Mouse (Mus musculus): Measurements from ENCODE around the gene Kifc5b. TPM values are rescaled to one million over a fixed set of nuclear protein-coding genes. Genes with fewer than 3 reads are reported as not detected.

The Kifc5b gene
- polyA plus RNA-seq, 1 experiment from 2014 or later: 2.3 TPM

DNA sequence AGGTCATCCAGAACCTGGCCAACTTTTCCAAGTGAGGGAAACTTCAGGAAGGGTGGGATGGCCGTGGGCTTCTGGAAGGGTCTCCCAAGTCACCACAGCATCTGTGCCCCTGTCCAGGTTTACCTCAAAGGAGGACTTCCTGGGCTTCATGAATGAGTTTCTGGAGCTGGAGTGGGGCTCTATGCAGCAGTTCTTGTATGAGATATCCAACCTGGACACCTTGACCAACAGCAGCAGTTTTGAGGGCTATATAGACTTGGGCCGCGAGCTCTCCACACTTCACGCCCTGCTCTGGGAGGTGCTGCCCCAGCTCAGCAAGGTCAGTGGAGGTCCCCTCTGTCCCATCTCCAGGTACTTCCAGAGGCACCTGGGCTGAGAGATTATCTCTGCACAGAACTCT is 42.9 kb downstream of the Kifc5b start:
- Histone ChIP-seq H3K9ac (replicated peaks) (no peak overlapping the region), H3K9me3 (replicated peaks) (no peaks in the 10 kb centered on the region), H3K27me3 (replicated peaks) (no peaks in the 10 kb centered on the region), H3K4me2 (no peak overlapping the region), H3K4me3 (replicated peaks) (no peak overlapping the region), H3K4me1 (0 out of 2 replicates have a peak, but pooled peaks cover under 1% of the 10 kb centered on the region), H3K36me3 (peaks cover 97% of the 10 kb centered on the region), H3K27ac (replicated peaks) (no peak overlapping the region)
- no peak for ATAC-seq (ENCODE audit: low FRiP score)
- WGBS: 99% methylated on average over 4 of the region's 4 CpGs

DNA sequence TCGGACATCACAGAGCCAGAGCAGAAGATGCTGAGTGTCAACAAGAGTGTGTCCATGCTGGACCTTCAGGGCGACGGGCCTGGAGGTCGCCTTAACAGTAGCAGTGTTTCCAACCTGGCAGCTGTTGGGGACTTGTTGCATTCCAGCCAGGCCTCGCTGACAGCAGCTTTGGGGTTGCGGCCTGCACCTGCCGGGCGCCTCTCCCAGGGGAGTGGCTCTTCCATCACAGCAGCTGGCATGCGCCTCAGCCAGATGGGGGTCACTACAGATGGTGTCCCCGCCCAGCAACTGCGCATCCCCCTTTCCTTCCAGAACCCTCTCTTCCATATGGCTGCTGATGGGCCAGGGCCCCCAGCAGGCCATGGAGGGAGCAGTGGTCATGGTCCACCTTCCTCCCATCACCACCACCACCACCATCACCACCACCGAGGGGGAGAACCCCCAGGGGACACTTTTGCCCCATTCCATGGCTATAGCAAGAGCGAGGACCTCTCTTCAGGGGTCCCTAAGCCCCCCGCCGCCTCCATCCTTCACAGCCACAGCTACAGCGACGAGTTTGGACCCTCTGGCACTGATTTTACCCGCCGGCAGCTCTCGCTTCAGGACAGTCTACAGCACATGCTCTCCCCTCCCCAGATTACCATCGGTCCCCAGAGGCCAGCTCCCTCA is 44.8 kb downstream of the Kifc5b start:
- Histone ChIP-seq H3K27ac (replicated peaks) (no peak overlapping the region), H3K9me3 (replicated peaks) (no peaks in the 10 kb centered on the region), H3K4me1 (no peaks in the 10 kb centered on the region), H3K4me2 (no peak overlapping the region), H3K4me3 (replicated peaks) (no peak overlapping the region), H3K27me3 (replicated peaks) (no peaks in the 10 kb centered on the region), H3K36me3 (peaks cover 97% of the 10 kb centered on the region), H3K9ac (replicated peaks) (no peak overlapping the region)
- 90% methylated on average over 21 of the region's 21 CpGs for WGBS
- no peak for ATAC-seq (ENCODE audit: low FRiP score)

DNA sequence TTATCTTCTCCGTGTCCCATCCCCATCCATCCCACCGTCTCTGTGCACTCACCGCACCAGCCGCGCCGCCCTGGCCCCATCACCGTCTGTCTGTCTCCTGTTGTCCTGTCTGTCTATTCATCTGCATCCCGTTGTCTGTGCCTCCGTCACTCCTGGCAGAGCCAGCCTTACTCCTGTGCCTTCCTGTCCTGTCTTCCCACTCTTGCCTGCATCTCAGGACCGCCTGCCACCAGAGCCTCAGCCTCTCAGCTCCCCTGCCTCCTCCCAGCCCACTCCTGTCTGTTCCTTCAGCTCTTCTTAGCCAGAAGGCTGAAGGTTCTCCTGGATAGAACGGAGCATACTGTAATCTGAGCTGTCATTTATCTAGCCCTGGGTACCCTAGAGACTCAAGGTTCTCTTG is 50.1 kb downstream of the Kifc5b start:
- Histone ChIP-seq H3K9me3 (replicated peaks) (no peaks in the 10 kb centered on the region), H3K4me3 (replicated peaks) (no peak overlapping the region), H3K27ac (replicated peaks) (no peak overlapping the region), H3K9ac (replicated peaks) (no peak overlapping the region), H3K36me3 (peaks cover 72% of the 10 kb centered on the region), H3K4me2 (no peak overlapping the region), H3K4me1 (peaks cover 13% of the 10 kb centered on the region), H3K27me3 (replicated peaks) (no peaks in the 10 kb centered on the region)
- 93% methylated on average over 11 of the region's 11 CpGs for WGBS
- no peak for ATAC-seq (ENCODE audit: low FRiP score)

DNA sequence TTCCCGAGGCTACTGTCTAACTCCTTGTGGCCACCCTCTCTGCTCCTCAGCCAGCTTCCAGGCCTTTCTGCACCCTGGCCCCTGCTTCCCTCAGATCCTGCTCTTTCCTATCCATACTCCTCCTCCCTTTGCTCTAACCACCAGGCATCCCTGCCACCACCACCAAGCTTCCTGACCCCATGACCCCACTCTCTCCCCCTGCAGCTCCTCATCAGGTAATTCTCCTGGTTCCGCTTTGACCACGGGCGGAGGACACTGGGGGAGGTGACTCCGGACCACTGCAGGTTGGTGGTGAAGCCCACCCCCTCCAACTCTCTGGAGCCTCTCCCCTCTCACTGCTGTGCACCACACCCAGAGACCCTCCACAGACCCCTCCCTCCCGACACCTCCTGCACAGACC is 50.6 kb downstream of the Kifc5b start:
- Histone ChIP-seq H3K36me3 (peaks cover 67% of the 10 kb centered on the region), H3K4me3 (replicated peaks) (no peak overlapping the region), H3K9me3 (replicated peaks) (no peaks in the 10 kb centered on the region), H3K9ac (replicated peaks) (no peak overlapping the region), H3K4me1 (peaks cover 18% of the 10 kb centered on the region), H3K4me2 (no peak overlapping the region), H3K27me3 (replicated peaks) (no peaks in the 10 kb centered on the region), H3K27ac (replicated peaks) (no peak overlapping the region)
- WGBS: 93% methylated on average over 6 of the region's 6 CpGs
- ATAC-seq (ENCODE audit: low FRiP score): no peak

DNA sequence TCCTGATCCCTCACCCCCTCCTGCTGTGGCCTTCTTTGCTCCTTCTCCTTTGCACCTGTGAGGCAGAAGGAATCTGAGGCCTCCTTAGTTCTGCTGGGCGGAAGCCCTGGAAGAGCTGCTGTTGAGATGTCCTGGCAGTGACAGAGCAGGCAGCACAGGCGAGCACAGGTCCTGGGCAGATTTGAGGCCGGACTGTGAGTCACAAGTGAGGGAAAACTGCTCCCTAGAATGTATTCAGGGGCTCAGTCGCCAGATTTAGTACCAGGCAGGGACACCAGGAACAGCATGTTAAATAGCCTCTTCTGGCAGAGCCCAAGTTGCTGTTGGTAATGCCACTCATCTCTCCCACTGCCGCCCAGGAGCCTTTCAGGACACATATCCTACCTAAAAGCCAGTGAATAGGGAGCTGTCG is 51.3 kb downstream of the Kifc5b start:
- Histone ChIP-seq H3K4me2 (no peak overlapping the region), H3K9ac (replicated peaks) (no peak overlapping the region), H3K36me3 (peaks cover 60% of the 10 kb centered on the region), H3K4me1 (peaks cover 21% of the 10 kb centered on the region), H3K4me3 (replicated peaks) (no peak overlapping the region), H3K9me3 (replicated peaks) (no peaks in the 10 kb centered on the region), H3K27me3 (replicated peaks) (no peaks in the 10 kb centered on the region), H3K27ac (replicated peaks) (no peak overlapping the region)
- ATAC-seq (ENCODE audit: low FRiP score): no peak
- WGBS: 67% methylated on average over 6 of the region's 6 CpGs

DNA sequence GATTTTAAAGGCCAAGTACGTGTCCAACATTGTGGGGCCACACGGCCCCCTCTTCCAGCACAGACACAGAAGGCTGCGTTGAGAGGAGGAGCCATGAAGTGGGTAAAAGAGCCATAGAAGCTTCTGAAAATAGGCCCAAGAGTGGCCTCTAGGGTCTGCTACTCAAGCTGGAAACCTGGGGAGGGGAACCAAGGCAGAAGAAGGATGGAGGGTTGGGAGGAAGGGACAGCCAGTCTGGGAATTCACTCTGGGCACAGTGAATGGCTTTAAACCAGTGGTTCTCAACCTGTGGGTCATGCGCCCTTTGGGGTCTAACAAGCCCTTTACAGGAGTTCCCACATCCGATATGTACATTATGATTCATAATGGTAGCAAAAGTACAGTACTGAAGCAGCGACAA is 52.4 kb downstream of the Kifc5b start:
- no peak for ATAC-seq (ENCODE audit: low FRiP score)
- H3K27ac ChIP-seq (replicated peaks): no peak overlapping the region; the same call in 1 of the 2 replicates
- H3K9ac ChIP-seq (replicated peaks): no peak overlapping the region
- H3K9me3 ChIP-seq (replicated peaks): no peaks in the 10 kb centered on the region
- no peak overlapping the region for H3K4me3 ChIP-seq (replicated peaks)
- H3K27me3 ChIP-seq (replicated peaks): no peaks in the 10 kb centered on the region
- H3K4me1 ChIP-seq: peaks cover 30% of the 10 kb centered on the region
- H3K36me3 ChIP-seq: peaks cover 52% of the 10 kb centered on the region
- WGBS: 87% methylated on average over 6 of the region's 6 CpGs
- H3K4me2 ChIP-seq: no peak overlapping the region

DNA sequence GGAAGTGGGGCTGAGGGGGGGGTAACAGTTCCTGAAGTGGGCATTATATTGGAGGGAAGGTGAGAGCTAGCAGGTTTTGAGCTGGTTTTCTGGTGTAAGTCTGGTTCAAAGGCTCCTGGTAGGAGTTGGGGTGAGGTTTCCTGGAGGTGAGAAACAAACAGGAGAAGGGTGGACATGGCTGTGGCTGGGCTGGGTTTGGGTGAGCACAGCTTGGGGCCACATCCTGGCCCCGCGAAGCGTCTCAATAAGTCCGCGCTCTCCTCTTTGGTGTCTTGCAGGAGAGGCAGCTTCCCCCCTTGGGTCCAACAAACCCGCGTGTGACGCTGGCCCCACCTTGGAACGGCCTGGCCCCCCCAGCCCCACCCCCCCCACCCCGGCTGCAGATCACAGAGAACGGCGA is 53.3 kb downstream of the Kifc5b start:
- WGBS: 71% methylated on average over 12 of the region's 12 CpGs

DNA sequence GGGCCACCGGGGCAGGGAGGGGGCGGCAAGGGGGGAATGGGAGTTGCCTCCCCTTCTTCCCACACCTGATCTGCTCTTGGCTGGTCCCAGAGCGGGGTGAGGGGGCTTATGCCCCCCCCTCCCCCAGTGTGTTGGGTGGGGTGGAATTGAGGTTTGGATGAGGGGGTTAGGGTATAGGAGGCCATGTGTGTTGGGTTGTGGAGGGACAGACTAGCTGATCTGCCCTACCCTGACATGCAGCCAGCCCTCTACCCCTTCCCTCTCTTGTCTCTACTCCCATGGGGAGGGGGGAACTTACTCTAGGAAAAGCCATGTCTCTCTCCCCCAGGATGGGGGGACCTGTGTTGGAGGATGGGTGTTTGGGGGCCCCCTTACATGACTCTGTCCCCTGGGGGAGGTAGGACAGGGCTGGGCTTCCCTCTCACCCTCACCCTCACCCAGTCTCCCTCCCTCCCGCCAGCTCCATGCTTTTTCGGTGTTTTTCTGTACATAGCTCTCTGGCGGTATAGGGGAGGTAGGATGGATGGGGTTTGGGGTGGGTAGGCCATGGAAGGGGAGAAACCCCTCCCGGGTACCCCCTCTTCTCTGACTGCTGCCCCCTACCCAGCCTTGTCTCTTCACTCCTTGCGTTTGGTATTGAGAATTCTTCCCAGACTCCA is 54.5 kb downstream of the Kifc5b start:
- 0 out of 2 replicates have a peak overlapping the region, but pooled peaks have one; percentile 41 for H3K27ac ChIP-seq (replicated peaks)

More for the DNA sequence above, 53.3 kb downstream of the Kifc5b start:
- Histone ChIP-seq H3K4me2 (no peak overlapping the region), H3K27ac (replicated peaks) (no peak overlapping the region), H3K27me3 (replicated peaks) (no peaks in the 10 kb centered on the region), H3K4me1 (peaks cover 39% of the 10 kb centered on the region), H3K4me3 (replicated peaks) (no peak overlapping the region), H3K9ac (replicated peaks) (no peak overlapping the region), H3K36me3 (peaks cover 48% of the 10 kb centered on the region), H3K9me3 (replicated peaks) (no peaks in the 10 kb centered on the region)
- ATAC-seq (ENCODE audit: low FRiP score): no peak

DNA sequence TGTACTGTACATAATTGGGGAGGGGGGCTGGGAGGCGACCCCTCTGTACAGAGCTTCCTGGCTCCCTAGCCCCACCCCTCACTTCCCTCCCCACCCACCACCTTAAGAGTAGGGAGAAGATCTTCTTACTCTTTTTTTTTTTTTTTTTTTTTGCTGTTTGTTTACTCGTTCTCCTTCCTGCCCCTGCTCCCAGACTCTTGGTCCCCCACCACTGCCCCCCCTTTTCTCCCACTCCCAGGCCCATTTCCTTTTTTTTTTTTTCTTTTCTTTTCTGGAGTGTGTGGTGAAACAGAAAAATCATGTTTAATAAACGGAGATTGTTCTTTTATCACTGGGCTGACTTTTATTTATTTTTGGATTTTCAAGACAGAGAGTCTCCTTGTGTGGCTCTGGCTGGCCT is 55.2 kb downstream of the Kifc5b start:
- Histone ChIP-seq H3K9ac (replicated peaks) (peak overlapping the region; percentile 78), H3K27me3 (replicated peaks) (no peaks in the 10 kb centered on the region), H3K4me2 (peak overlapping the region; percentile 94), H3K27ac (replicated peaks) (peak overlapping the region; percentile 86), H3K4me3 (replicated peaks) (peak overlapping the region; percentile 93), H3K4me1 (peaks cover 56% of the 10 kb centered on the region), H3K9me3 (replicated peaks) (no peaks in the 10 kb centered on the region), H3K36me3 (peaks cover 48% of the 10 kb centered on the region)
- WGBS: 12% methylated on average over 3 of the region's 3 CpGs
- no peak for ATAC-seq (ENCODE audit: low FRiP score)

More for the DNA sequence above, 54.5 kb downstream of the Kifc5b start:
- H3K27me3 ChIP-seq (replicated peaks): no peaks in the 10 kb centered on the region
- no peak for ATAC-seq (ENCODE audit: low FRiP score)
- peaks cover 48% of the 10 kb centered on the region for H3K36me3 ChIP-seq
- WGBS: 61% methylated on average over 8 of the region's 8 CpGs
- H3K9ac ChIP-seq (replicated peaks): peak overlapping the region; percentile 7; the same call in 1 of the 2 replicates
- H3K4me2 ChIP-seq: peak overlapping the region; percentile 94
- peak overlapping the region; percentile 93; the same call in 1 of the 2 replicates for H3K4me3 ChIP-seq (replicated peaks)
- H3K9me3 ChIP-seq (replicated peaks): no peaks in the 10 kb centered on the region
- H3K4me1 ChIP-seq: peaks cover 51% of the 10 kb centered on the region

DNA sequence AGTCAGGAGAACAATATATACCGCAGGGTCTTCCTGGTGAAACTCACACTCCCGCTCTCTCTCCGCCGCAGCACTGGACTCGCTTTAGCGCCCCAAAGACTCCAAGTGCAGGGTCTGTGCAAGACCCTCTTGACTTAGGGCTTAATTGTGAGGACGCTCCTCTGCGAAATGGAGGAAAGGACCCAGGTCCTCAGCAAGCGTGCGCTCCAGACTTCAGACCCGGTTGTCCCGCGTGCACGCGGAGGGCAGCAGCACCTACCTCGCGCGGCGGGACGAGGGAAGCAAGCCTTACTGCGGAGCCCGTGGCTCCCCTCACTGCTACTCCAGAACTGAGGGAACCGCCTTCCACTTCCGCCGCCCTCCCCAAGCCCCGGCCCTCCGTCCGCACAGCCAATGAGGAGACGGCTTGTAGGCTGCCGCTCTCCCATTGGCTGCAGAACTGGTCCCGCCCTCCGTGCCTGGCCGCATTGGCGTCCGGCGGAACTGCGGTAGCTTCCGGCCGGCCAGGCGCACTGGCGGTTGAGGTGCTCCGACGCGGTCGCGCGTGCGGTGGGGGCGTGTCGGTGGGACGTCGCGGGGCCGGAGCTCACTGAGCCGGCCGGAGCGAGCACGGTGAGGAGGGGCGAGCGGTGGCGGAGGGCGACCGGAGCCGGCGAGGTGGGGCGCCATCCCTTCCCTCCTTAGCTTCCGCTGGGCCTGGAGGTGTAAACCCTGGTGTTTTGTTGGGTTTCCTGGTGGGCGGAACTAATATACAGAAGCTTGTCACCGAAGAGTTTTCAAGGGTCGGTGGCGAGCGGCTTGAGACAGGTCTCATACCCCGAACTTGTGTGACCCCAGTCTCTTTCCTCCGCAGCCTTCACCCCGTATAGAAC is 56.0 kb downstream of the Kifc5b start, which contains the start of gene Zbtb9:
Zbtb9 (plus strand) TSS at position 465 of the 872 bp plus-strand sequence.
- peaks cover 45% of the 10 kb centered on the region for H3K36me3 ChIP-seq
- peak within 1 kb of the TSS; percentile 94 for H3K4me2 ChIP-seq
- ATAC-seq (ENCODE audit: low FRiP score): peak; percentile 98
- no peaks in the 10 kb centered on the region for H3K9me3 ChIP-seq (replicated peaks)
- peak within 1 kb of the TSS; percentile 93 for H3K4me3 ChIP-seq (replicated peaks)
- H3K27ac ChIP-seq (replicated peaks): peak within 1 kb of the TSS; percentile 86
- H3K9ac ChIP-seq (replicated peaks): peak within 1 kb of the TSS; percentile 78
- peaks cover 56% of the 10 kb centered on the region for H3K4me1 ChIP-seq
- under 1% methylated on average over 74 of the region's 75 CpGs for WGBS
- H3K27me3 ChIP-seq (replicated peaks): no peaks in the 10 kb centered on the region

DNA sequence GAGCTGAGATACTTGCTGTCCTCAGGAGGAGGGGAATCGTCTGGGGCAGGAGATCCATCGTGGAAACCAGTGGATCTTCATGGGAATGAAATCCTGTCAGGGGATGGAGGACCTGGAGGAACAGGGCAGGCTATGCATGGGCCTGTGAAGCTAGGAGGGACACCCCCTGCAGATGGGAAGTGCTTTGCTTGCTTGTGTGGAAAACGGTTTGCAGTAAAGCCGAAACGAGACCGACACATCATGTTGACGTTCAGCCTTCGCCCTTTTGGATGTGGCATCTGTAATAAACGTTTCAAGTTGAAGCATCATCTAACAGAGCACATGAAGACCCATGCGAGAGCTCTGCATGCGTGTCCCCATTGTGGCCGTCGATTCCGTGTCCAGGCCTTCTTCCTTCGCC is 57.7 kb downstream of the Kifc5b start:
- H3K9ac ChIP-seq (replicated peaks): 0 out of 2 replicates have a peak overlapping the region, but pooled peaks have one; percentile 77
- H3K36me3 ChIP-seq: peaks cover 51% of the 10 kb centered on the region
- ATAC-seq (ENCODE audit: low FRiP score): no peak

More for the DNA sequence above, 57.7 kb downstream of the Kifc5b start:
- H3K9me3 ChIP-seq (replicated peaks): no peaks in the 10 kb centered on the region
- peaks cover 58% of the 10 kb centered on the region for H3K4me1 ChIP-seq
- no peaks in the 10 kb centered on the region for H3K27me3 ChIP-seq (replicated peaks)
- H3K27ac ChIP-seq (replicated peaks): no peak overlapping the region
- peak overlapping the region; percentile 94 for H3K4me2 ChIP-seq
- WGBS: 96% methylated on average over 15 of the region's 15 CpGs
- H3K4me3 ChIP-seq (replicated peaks): peak overlapping the region; percentile 93; the same call in 1 of the 2 replicates

Measured in neural tube, embryonic 15.5 days (tissue).